Mouse (Mus musculus): ENCODE measurements around the gene Pld2. TPM values are rescaled to one million over a fixed set of nuclear protein-coding genes. Genes with fewer than 3 reads are reported as not detected.

Gene Pld2
- polyA plus RNA-seq, 1 experiment = 13.9 TPM

DNA sequence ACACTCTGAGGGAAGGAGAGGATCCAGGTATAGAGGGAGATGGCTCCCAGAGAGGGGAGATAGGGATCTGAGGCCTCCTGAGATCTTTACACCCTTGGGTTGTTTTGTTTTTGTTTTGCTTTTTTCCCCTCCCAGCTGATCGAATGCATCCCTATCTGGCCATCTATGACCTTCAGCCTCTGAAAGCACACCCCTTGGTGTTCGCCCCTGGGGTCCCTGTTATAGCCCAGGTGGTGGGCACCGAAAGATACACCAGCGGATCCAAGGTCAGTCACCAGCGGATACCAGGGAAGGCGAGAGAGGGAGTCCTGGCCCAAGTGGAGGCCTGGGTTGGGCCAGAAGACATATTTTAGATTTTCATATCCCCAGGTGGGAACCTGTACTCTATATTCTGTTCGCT lies 1.1 kb downstream of the Pld2 start:
- WGBS = 83% methylated on average over 7 of the region's 7 CpGs
- Histone ChIP-seq H3K27ac (ENCODE audit: insufficient read depth, low read length) (no peak overlapping the region), H3K27me3 (ENCODE audit: control insufficient read depth, insufficient read depth, low read length) (peaks cover 4% of the 10 kb centered on the region; the same call in 1 of the 2 replicates), H3K4me1 (ENCODE audit: control insufficient read depth, insufficient read depth, insufficient read length) (no peaks in the 10 kb centered on the region; the same call in none of the 2 replicates), H3K36me3 (ENCODE audit: control insufficient read depth, insufficient read depth, low read length) (no peaks in the 10 kb centered on the region), H3K4me3 (ENCODE audit: extremely low read depth, insufficient read depth, insufficient read length) (no peak overlapping the region)
- no peak for DNase-seq (ENCODE audit: low read depth in 1 of 2, low spot score in 2 of 2)
- no peak for TF ChIP-seq CTCF (IDR thresholded peaks at IDR 0.05; ENCODE audit: extremely low read depth, insufficient read depth, insufficient read length, insufficient replicate concordance)

DNA sequence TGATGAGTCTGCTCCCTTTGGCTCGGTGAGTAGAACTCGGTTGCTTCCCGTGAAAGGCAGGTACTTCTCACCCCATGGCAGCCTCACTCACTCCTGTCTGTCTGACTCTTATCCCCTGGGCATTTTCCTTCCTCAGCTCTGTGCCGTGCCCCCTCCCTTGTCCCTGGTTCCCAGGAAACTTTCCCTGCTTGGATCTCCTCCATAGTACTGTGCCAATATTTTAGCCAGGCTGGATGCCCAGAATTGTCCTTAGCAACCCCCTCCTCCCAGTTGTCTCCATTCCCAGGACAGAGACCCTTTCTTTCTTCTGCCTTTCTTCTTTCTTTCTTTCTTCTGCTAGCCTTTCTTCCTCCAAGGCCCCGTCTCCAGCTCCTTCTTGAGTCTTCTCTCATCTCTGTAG lies 1.6 kb downstream of the Pld2 start:
- WGBS = 86% methylated on average over 5 of the region's 5 CpGs
- peaks cover 4% of the 10 kb centered on the region; the same call in 1 of the 2 replicates for H3K27me3 ChIP-seq (ENCODE audit: control insufficient read depth, insufficient read depth, low read length)
- no peak overlapping the region for H3K4me3 ChIP-seq (ENCODE audit: extremely low read depth, insufficient read depth, insufficient read length)

DNA sequence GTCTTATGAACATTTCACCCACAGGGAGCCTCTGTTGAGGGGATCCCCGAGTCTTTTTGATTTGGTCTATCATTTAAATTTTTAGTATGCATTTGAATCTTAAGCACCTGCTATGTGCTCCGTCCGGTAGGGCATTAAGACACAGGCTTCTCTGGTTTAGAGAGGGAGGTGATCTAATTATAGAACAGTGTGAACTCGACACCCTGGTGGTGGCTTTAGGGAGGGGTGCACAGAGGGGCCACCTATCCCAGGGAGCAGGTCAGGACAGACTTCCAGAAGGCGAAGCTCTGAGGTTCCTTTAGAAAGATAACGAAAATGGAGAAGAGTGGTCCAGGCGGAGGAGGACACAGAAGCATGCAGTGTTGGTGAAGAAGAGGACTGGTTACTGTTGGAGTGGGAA lies 4.6 kb downstream of the Pld2 start:
- no peak for DNase-seq (ENCODE audit: low read depth in 1 of 2, low spot score in 2 of 2)
- H3K4me3 ChIP-seq (ENCODE audit: extremely low read depth, insufficient read depth, insufficient read length) = no peak overlapping the region

More for the DNA sequence above, 1.6 kb downstream of the Pld2 start:
- no peaks in the 10 kb centered on the region for H3K36me3 ChIP-seq (ENCODE audit: control insufficient read depth, insufficient read depth, low read length)
- TF ChIP-seq POLR2A (IDR thresholded peaks at IDR 0.05; ENCODE audit: low read depth, low read length) (no peak), CTCF (IDR thresholded peaks at IDR 0.05; ENCODE audit: extremely low read depth, insufficient read depth, insufficient read length, insufficient replicate concordance) (no peak)
- DNase-seq (ENCODE audit: low read depth in 1 of 2, low spot score in 2 of 2) = no peak
- no peaks in the 10 kb centered on the region; the same call in none of the 2 replicates for H3K4me1 ChIP-seq (ENCODE audit: control insufficient read depth, insufficient read depth, insufficient read length)
- H3K27ac ChIP-seq (ENCODE audit: insufficient read depth, low read length) = no peak overlapping the region

DNA sequence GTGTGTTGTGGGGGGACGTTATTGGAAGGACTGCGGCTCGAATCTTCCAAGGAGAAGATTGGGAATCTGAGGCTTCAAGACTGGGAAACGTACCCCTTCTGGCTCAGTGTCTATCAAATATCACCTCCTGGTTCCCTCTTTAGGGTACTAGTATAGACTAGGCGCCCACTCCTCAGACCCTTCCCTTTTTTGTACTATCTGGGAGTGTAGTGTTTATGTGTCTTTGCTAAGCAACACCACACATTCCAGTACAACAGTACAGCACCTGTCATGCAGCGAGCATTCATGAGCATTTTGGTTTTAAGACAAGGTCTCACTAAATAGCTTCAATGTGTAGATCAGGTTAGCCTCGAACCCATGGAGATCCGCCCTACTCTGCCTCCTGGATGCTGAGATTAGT lies 11.7 kb downstream of the Pld2 start:
- Histone ChIP-seq H3K4me1 (ENCODE audit: control insufficient read depth, insufficient read depth, insufficient read length) (no peaks in the 10 kb centered on the region), H3K27ac (ENCODE audit: insufficient read depth, low read length) (no peak overlapping the region), H3K4me3 (ENCODE audit: extremely low read depth, insufficient read depth, insufficient read length) (no peak overlapping the region), H3K27me3 (ENCODE audit: control insufficient read depth, insufficient read depth, low read length) (no peaks in the 10 kb centered on the region), H3K36me3 (ENCODE audit: control insufficient read depth, insufficient read depth, low read length) (no peaks in the 10 kb centered on the region)
- WGBS = 95% methylated on average over 8 of the region's 8 CpGs
- TF ChIP-seq CTCF (IDR thresholded peaks at IDR 0.05; ENCODE audit: extremely low read depth, insufficient read depth, insufficient read length, insufficient replicate concordance) (no peak), POLR2A (IDR thresholded peaks at IDR 0.05; ENCODE audit: low read depth, low read length) (no peak)
- no peak for DNase-seq (ENCODE audit: low read depth in 1 of 2, low spot score in 2 of 2)

More for the DNA sequence above, 4.6 kb downstream of the Pld2 start:
- TF ChIP-seq POLR2A (IDR thresholded peaks at IDR 0.05; ENCODE audit: low read depth, low read length) (no peak), CTCF (IDR thresholded peaks at IDR 0.05; ENCODE audit: extremely low read depth, insufficient read depth, insufficient read length, insufficient replicate concordance) (no peak)
- Histone ChIP-seq H3K27me3 (ENCODE audit: control insufficient read depth, insufficient read depth, low read length) (peaks cover 4% of the 10 kb centered on the region; the same call in 1 of the 2 replicates), H3K36me3 (ENCODE audit: control insufficient read depth, insufficient read depth, low read length) (no peaks in the 10 kb centered on the region), H3K27ac (ENCODE audit: insufficient read depth, low read length) (no peak overlapping the region), H3K4me1 (ENCODE audit: control insufficient read depth, insufficient read depth, insufficient read length) (no peaks in the 10 kb centered on the region; the same call in none of the 2 replicates)
- WGBS = 67% methylated on average over 7 of the region's 7 CpGs

DNA sequence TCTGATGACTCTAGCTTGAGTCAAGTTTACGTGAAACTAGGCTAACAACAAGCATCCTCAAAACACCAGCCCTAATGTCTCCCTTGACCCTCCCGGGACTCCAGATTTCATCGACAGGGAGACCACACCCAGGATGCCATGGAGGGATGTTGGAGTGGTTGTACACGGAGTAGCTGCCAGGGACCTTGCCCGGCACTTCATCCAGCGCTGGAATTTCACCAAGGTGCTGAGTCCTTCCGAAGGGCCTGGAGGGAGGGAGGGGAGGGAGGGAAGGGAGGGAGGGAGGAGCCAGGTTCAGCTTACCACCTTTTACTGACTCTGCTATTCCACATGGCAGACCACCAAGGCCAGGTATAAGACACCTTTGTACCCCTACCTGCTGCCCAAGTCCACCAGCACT lies 14.1 kb downstream of the Pld2 start:
- no peak for TF ChIP-seq POLR2A (IDR thresholded peaks at IDR 0.05; ENCODE audit: low read depth, low read length)
- TF ChIP-seq CTCF (IDR thresholded peaks at IDR 0.05; ENCODE audit: extremely low read depth, insufficient read depth, insufficient read length, insufficient replicate concordance) = no peak
- no peak for DNase-seq (ENCODE audit: low read depth in 1 of 2, low spot score in 2 of 2)
- 81% methylated on average over 7 of the region's 7 CpGs for WGBS
- Histone ChIP-seq H3K36me3 (ENCODE audit: control insufficient read depth, insufficient read depth, low read length) (no peaks in the 10 kb centered on the region), H3K4me1 (ENCODE audit: control insufficient read depth, insufficient read depth, insufficient read length) (no peaks in the 10 kb centered on the region), H3K27ac (ENCODE audit: insufficient read depth, low read length) (no peak overlapping the region), H3K4me3 (ENCODE audit: extremely low read depth, insufficient read depth, insufficient read length) (no peak overlapping the region), H3K27me3 (ENCODE audit: control insufficient read depth, insufficient read depth, low read length) (no peaks in the 10 kb centered on the region)

DNA sequence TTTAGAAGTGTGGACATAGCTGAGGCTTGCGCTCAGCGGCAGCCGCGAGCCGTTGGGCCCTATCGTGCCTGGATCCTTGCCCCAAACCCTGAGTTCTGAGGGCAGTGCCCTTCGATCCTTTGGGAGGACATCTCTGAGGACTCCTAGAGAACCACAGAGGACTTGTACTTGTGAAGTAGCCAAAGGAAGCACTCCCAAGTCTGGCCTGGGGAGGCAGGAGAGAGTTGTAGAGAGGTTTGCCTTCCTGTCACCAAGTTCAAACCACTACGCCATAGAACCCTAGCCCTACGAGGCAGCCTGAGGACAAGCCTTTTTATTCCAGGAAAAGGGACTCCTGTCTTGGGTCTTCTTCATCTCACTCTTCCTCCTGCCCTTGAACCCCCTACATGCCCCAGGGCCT lies 17.7 kb downstream of the Pld2 start:
- DNase-seq (ENCODE audit: low read depth in 1 of 2, low spot score in 2 of 2) = no peak
- peaks cover 6% of the 10 kb centered on the region; the same call in 1 of the 2 replicates for H3K4me1 ChIP-seq (ENCODE audit: control insufficient read depth, insufficient read depth, insufficient read length)
- 90% methylated on average over 9 of the region's 9 CpGs for WGBS
- no peak overlapping the region for H3K4me3 ChIP-seq (ENCODE audit: extremely low read depth, insufficient read depth, insufficient read length)
- no peak overlapping the region for H3K27ac ChIP-seq (ENCODE audit: insufficient read depth, low read length)
- TF ChIP-seq CTCF (IDR thresholded peaks at IDR 0.05; ENCODE audit: extremely low read depth, insufficient read depth, insufficient read length, insufficient replicate concordance) = no peak
- TF ChIP-seq POLR2A (IDR thresholded peaks at IDR 0.05; ENCODE audit: low read depth, low read length) = no peak
- no peaks in the 10 kb centered on the region for H3K27me3 ChIP-seq (ENCODE audit: control insufficient read depth, insufficient read depth, low read length)
- no peaks in the 10 kb centered on the region for H3K36me3 ChIP-seq (ENCODE audit: control insufficient read depth, insufficient read depth, low read length)

DNA sequence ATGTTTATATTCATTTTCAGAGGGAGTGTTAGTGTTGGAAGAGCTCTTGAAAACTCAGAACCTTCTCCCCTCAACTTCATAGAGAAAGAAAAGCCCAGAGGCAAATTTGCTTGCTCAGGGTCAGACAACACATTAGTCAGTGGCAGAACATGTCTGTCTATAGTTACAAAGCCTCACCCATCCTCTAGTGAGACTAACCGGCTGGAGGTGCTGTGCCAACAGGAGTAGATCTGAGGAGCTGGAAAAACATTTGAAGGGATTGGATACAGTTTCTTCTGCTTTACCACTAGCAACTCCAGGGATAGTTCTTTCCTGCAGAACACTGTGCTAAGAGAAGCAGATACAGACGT lies 22.0 kb downstream of the Pld2 start:
- no peak for DNase-seq (ENCODE audit: low read depth in 1 of 2, low spot score in 2 of 2)
- TF ChIP-seq POLR2A (IDR thresholded peaks at IDR 0.05; ENCODE audit: low read depth, low read length) (no peak), CTCF (IDR thresholded peaks at IDR 0.05; ENCODE audit: extremely low read depth, insufficient read depth, insufficient read length, insufficient replicate concordance) (no peak)
- Histone ChIP-seq H3K27me3 (ENCODE audit: control insufficient read depth, insufficient read depth, low read length) (no peaks in the 10 kb centered on the region), H3K4me3 (ENCODE audit: extremely low read depth, insufficient read depth, insufficient read length) (peak overlapping the region; percentile 95), H3K4me1 (ENCODE audit: control insufficient read depth, insufficient read depth, insufficient read length) (peaks cover 15% of the 10 kb centered on the region; the same call in 1 of the 2 replicates), H3K27ac (ENCODE audit: insufficient read depth, low read length) (no peak overlapping the region), H3K36me3 (ENCODE audit: control insufficient read depth, insufficient read depth, low read length) (no peaks in the 10 kb centered on the region)
- 5% methylated on average over 2 of the region's 2 CpGs for WGBS
